Mouse (Mus musculus) 416B (cell line): Measurements from ENCODE around the gene Bglap3.
"Not testable (repeated sequence)": the region's sequence is repeated elsewhere in the genome, so short reads cannot be mapped to it uniquely, and the experiment has no call there.

Experiments
- DNase-seq: peaks from one replicate; pipeline ENCODE4 v3.0.0; 2011; ENCODE audit warnings: low read depth

The Bglap3 gene

DNA sequence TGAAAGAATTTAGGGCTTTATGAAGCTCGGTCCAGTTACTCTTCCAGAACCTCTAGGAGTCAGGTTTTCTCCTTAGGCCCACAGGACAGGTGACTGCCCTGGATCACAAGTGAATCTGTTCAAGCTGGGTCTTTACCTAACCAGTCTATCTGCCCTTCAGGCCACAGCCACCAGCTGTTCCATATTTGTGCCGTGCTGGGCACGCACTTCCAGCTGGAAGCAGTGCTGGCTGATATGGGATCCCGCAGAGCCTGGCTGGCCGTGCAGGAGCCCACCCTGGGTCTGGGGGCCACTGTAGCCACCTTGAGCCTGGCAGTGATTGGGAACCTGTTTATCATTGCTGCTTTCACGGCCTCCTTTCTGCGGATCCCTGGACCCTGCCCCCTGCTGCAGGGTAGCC is 4.1 kb upstream of the Bglap3 start:
- DNase-seq = not testable (repeated sequence)

DNA sequence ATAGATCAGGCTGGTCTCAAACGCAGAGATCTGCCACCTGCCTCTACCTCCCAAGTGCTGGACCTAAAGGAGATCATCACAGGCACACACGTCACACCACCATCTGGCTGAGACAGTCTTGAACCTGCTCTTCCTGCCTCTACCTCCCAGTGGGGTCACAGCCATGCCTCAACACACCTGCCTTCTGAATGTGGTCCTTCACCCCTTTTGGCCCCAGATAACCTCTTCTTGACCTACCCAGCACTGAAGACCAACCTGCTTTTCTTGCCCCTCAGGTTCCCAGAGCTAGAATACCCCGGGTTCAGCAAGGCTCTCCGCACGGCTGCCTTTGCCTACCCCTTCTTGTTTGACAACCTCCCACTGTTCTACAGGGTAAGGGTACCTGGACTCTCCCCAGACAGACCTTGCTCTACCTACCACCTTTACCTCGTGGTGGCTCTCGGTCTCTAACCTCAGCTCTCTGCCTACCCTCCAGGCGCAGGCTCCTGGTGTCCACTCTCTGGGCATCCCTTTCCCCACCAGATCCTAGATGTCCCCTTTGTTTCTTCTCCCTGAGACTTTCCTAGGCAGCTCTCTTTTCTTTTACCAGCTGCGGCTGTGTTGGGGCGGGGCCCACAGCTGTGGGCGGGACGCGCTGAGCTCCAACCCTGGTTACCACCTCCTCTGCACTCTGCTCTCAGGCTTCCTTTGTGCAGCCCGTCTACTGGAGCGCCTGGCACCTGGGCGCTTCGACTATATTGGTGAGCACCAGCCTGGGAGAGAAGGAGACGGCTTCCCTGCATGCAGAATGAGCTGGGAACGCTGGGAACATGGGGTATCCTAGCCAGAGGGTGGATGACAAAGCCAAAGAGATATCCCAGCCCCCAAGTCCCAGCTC is 3.4 kb upstream of the Bglap3 start:
- not testable (repeated sequence) for DNase-seq

DNA sequence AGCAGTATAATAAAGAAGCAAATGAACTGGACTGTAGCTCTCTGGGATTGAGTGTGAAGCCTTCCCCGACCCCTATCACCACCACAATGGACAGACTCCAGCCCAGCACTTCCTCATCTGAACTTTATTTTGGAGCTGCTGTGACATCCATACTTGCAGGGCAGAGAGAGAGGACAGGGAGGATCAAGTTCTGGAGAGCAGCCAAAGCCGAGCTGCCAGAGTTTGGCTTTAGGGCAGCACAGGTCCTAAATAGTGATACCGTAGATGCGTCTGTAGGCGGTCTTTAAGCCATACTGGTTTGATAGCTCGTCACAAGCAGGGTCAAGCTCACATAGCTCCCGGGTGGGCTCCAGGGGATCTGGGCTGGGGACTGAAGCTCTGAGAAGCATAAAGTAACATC is 4.0 kb downstream of the Bglap3 start:
- not testable (repeated sequence) for DNase-seq

DNA sequence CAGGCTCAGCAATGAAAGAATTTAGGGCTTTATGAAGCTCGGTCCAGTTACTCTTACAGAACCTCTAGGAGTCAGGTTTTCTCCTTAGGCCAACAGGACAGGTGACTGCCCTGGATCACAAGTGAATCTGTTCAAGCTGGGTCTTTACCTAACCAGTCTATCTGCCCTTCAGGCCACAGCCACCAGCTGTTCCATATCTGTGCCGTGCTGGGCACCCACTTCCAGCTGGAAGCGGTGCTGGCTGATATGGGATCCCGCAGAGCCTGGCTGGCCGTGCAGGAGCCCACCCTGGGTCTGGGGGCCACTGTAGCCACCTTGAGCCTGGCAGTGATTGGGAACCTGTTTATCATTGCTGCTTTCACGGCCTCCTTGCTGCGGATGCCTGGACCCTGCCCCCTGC is 5.0 kb downstream of the Bglap3 start:
- not testable (repeated sequence) for DNase-seq

DNA sequence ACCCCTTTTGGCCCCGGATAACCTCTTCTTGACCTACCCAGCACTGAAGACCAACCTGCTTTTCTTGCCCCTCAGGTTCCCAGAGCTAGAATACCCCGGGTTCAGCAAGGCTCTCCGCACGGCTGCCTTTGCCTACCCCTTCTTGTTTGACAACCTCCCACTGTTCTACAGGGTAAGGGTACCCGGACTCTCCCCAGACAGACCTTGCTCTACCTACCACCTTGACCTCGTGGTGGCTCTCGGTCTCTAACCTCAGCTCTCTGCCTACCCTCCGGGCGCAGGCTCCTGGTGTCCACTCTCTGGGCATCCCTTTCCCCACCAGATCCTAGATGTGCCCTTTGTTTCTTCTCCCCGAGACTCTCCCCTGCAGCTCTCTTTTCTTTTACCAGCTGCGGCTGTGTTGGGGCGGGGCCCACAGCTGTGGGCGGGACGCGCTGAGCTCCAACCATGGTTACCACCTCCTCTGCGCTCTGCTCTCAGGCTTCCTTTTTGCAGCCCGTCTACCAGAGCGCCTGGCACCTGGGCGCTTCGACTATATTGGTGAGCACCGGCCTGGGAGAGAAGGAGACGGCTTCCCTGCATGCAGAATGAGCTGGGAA is 5.6 kb downstream of the Bglap3 start:
- DNase-seq = not testable (repeated sequence)

DNA sequence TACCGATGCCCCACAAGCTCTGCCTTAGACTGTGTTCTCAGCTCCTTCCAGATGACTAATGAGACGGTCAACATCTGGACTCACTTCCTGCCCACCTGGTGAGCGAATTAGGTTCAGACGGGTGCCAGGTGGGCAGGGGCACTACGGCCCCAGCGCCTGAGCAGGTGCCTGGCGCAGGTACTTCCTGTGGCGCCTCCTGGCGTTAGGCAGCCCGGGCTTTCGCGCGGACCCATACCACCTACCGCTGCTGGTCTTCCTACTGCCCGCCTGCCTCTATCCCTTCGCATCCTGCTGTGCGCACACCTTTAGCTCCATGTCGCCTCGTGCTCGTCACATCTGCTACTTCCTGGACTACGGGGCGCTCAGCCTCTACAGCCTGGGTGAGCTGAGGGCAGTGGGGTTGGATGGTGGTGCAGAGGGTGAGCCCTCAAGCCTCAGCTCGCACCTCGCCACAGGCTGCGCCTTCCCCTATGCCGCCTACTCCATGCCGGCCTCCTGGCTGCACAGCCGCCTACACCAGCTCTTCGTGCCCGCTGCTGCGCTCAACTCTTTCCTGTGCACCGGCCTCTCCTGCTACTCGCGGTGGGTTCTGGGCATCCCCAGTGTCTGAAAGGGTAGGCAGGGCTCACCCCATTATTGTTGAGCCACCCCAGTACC is 6.7 kb downstream of the Bglap3 start:
- DNase-seq = no peak

DNA sequence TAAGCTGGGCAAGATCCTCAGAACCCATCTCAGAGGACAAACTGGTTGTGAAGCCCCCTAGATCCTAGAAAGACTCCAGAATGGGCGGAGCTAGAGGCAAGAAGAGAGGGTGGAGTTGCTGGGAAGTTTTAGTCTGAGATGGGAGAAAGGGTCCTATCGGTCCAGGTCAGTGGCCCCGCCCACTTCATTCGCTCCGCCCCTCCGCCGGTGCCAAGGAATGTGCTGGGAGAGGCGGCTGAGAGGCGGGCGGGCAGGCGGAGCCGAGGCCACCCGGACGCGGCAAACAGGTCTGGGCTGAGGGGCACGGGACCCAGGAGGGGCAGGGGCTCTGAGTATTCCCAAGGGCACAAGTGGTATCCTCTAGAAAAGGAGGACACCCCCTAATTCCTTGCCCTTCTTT is 8.2 kb downstream of the Bglap3 start, which contains the start of gene Paqr6:
TSS of gene Paqr6 (plus strand) at position 248 of the 400 bp plus-strand sequence.
- no peak for DNase-seq

DNA sequence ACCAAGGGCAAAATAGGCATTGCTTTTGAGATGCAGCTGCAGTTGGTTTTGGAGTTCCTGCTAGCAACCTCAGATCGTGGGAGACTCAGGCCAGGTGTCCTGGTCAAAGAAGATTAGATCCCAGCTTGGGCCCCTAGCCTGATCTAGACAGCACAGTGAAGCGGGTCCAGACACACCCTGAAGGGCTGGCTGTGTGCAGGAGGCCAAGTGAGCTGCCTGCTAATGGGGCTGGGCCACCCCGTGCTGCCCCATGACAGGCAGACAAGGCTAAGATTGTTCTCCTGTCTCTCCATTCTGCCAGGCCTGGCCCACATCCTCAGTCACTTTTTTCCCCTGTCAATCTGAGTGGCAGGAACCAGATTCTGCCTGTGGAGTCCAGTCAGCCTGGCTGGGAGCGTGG is 8.8 kb downstream of the Bglap3 start:
- no peak for DNase-seq

DNA sequence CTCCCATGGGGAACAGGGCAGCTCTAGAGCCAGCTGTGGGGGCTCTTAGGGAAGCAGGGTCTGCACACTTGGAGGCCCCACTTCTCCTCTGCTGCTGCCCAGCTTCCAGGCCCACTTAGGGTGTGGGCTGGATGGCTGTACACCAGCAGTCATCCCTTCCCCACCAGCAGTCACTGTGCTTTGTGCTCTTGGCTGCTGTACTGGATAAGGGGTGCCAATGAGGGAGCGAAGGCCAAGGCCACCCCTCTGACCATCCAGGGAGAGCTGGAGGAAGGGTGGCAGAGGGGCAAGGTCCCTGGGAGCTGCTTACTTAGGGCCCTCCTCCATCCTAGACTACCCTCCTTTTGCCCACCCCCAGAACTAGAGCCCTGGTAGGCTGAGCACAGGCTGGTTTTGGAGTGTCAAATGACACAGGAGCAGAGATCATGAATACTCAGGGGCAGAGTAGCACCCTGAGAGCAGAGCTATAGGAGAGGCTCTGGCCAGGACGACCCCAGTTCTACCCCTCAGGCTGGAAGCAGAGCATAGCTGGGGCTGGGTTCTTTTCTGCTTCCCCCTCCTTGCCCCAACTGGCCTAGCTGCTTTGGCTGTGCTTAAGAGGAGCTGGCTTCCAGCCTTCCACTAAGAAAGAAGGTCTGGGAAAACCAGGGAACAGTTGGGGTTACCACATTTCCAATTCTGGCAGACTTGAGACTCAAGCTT is 10.8 kb downstream of the Bglap3 start:
- DNase-seq = no peak

DNA sequence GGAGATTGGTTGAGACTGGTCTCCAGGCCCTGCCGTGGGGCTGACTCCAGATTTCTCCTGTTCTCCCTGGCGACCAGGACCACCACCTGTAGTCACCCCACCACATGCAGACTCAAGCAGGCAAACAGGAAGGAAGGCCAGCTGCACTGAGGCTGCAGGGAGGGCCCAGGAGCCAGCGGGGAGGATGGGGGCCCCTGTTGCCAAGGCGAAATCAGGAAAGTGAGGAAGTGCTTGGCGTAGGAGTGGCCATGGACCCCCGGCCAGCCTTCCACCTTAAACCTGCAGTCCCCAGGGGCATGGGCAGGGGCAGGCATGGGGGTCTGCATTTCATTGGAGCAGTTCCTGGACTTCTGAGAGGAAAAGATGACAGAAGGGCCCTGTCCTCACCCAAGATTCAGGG is 11.4 kb downstream of the Bglap3 start:
- DNase-seq = no peak

DNA sequence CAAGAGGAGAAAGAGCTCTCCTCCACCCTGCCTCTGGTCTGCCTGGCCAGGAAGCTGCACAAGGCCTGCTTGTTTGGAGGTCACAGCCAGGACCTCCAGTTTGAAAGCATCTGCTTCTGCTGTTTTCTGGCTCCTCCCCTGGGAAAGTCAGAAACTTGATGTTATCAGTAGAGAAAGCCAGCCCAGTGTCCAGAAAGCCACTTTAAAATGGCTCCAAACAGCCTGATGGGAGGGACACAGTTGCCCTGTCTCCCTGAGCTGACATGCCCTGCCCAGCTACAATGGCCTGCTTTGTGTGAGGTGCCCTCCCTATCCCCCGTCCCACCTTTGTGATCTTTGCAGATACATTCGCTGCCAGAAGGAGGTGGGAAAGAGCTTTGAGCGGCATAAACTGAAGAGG is 12.6 kb downstream of the Bglap3 start:
- no peak for DNase-seq

DNA sequence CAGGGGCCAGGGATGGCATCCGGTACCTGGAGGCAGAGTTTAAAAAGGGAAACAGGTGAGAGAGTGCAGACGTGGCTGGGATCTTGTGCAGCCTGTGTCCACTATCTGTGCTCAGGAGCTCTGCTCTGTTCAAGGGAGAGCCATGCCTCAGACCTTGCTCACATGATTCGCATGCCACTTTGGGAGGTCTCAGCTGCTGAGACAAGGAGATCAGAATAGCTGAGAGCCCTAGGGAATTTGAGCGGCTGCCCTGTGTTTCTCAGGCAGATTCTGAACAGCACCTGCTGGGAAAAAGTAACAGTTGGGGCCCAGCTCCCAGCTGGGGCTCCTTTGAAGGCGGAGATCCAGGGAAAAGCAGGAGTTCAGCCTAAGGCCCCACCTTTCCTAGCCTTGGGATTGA is 13.0 kb downstream of the Bglap3 start:
- DNase-seq = no peak

DNA sequence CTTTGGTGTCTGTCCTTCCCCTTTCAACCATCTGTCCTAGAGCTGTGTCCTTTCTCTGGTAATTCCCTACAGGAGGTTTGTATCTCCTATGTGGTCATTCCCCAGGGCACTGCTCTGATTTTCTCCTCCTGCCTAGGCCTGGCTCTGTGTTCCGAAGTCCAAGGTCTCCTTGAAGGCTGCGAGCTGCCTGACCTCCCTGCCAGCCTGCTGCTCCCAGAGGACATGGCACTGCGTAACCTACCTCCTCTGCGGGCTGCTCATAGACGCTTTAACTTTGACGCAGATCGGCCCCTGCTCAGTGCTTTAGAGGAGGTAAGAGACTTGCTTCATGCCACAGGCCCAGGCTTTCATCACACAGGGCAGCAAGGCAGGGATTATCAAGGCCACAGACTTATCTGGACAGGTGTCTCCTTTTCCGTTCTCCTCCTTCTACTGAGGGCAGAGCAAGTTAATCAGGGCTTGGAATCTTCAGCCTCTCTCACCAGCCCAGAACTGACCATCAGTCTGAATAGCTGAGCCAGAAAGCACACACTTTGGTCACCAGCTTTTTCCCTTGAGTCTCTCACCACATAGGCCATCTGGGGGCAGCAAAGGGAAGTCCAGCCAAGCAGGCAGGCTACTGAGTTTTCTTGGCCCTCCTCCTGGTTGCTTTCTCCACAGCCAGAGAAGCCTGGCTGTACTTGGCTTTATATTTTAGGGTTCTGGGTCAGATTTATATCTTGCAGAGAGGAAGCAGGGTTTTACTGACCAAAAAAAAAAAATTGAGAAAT is 18.0 kb downstream of the Bglap3 start:
- DNase-seq = peak; percentile 40

DNA sequence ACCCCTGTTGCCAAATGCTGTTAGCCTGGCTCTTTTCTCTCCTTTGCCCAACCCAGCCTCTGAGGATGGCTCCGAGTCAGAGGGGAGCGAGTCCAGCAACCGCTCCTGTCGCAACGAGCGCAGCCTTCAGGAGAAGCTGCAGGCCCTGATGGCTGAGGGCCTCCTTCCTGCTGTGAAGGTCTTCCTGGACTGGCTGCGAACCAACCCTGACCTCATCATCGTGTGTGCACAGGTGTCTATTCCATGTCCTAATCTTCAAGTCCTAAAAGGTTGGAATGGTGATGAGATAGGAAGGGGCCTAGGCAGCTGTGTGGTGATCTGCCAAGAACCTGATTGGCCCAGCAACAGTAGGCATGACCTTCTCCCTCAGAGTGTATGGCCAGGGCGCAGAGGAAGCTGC is 19.6 kb downstream of the Bglap3 start:
- no peak for DNase-seq

DNA sequence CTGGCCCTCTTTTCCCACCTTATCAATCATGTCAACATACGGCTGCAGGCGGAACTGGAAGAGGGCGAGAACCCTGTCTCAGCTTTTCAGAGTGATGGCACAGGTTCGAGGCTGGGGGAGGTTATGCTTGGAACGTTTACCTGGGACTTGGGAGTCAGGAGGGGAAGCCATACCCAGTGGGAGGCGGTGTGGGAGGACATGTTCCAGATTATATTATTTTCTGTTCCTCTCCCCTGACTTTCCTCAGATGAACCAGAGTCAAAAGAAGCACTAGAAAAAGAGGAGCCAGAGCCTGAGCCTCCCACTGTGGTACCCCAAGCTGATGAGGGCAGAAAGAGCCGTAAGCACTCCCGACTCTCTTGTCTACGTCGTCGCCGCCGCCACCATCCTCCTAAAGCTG is 21.8 kb downstream of the Bglap3 start:
- no peak for DNase-seq

DNA sequence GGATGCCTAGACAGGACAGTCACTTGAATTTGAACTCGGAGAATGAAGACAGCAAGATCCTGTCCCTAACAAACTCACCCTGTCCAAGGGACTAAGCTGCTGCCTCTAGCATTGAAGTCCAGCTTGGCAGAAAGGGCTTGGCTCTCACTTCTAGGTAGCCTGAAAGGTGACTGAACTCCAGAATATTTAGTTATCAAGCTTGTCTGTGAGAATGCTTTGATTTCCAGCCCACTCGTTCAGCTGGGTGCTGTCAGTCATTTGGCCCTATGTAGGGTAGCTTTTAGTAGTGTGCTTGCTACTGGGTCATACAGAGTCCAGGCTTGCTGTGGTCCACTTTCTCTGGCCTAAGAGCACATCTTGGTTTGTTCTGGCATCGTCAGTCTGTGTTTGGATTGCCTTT is 33.5 kb downstream of the Bglap3 start:
- DNase-seq = no peak

DNA sequence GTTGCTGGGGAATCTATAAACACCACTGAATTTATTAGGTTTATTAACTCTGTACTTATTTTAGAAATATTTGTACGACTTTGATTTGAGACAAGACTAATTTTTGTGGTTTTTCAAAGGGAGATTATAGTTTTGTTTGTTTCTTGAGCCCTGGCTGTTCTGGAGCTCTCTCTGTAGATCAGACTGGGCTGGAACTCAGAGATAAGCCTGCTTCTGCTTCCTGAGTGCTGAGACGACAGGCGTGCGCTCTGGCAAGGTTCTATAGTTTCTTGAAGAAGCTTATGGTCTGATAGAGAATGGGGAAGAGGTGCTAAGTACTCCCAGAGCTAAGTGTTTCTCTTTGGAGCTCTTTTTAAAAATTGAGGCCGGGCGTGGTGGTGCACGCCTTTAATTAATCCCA is 34.2 kb downstream of the Bglap3 start:
- DNase-seq = peak; percentile 82

DNA sequence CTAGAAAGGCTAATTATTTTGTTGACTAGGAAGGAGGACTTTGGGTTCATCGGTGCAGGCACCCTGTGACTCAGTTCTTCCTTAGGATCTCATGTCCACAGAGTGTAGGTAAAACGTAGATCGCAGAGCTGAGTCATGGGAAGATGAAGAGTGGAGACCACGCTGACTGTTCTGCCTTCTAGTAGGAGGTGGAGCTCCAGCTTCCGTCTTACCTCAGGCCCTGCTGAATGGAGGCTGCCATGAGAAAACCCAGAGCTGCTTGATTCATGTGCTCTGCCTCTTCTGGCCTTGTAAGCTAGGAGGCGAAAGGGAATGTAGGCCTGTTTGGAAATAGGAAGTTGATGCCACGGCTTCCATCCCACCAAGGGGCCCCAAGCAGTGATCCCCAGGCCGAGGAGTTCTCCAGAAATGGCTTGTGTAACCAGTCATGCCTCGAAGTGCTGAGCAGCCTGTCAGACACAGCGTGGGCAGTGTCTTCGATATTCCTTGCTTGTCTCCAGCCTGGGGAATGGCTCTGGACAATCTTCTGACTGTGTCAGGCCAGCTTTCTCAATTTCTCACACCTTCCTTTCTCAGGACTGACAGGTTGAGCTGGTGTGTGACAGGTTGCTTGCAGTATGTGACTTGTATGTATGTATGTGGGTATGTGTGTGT is 35.0 kb downstream of the Bglap3 start:
- peak; percentile 93 for DNase-seq

DNA sequence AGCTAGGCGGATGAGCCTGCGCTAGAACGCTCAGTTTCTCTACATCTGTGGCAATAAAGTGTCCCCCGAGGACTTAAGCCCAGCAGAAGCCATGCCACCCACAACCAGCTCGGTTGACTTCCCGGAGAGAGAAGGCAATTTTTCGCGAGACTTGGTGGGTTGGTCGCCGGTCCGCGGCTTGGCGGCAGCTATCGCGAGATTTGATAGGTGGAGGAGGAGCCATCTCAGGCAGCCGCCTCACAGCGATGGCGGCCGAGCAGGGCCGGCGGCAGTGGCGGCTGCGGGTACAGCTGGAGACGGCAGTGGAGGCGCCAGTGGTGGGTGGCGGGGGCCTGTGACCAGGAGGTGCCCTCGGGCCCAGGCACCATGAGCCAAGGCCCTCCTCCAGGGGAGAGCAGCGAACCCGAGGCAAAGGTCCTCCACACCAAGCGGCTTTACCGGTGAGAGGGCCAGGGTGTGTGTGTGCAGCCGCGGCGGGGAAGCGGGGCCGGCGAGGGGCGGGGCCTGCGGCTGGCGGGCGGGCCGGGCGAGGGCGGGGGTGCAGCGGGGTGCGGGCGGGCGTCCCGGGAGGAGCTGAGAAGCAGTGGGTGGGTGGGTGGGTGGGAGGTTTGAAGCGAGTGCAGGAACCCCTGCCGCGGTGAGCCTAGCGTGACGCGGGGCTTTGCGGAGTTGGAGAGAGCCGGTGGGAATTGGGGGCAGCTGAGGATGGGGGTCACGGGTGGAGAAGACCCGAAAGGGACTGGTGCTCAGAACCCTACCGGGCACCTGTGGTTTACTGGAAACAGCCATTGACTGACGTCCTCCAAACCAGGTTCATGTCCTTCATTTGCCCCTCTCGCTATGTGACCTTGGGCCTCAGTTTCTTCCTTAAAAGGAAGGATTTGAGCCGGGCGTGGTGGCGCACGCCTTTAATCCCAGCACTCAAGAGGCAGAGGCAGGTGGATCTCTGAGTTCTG is 36.2 kb downstream of the Bglap3 start, which contains the start of the genes Tmem79 and Smg5:
TSS of gene Tmem79 (minus strand) at position 91 of the 956 bp plus-strand sequence.
TSS of gene Smg5 (plus strand) at position 203 of the 956 bp plus-strand sequence.
- peak; percentile 98 for DNase-seq
